Mouse (Mus musculus): ENCODE measurements at regions not wholly inside any gene's neighbourhood (a gene's known extent, or its start where the extent isn't known, plus 50 kb on each side); places are given as distances from the start of the nearest gene placed in this dataset.
A peak's percentile ranks its signal among the peaks of the same experiment; 100 is the strongest.

- no peak for DNase-seq (ENCODE audit: low read depth in 1 of 2, low spot score in 2 of 2)
- Histone ChIP-seq H3K4me3 (ENCODE audit: extremely low read depth, insufficient read depth, insufficient read length) (no peak overlapping the region), H3K36me3 (ENCODE audit: control insufficient read depth, insufficient read depth, low read length) (no peaks in the 10 kb centered on the region), H3K4me1 (ENCODE audit: control insufficient read depth, insufficient read depth, insufficient read length) (no peaks in the 10 kb centered on the region), H3K27ac (ENCODE audit: insufficient read depth, low read length) (no peak overlapping the region), H3K27me3 (ENCODE audit: control insufficient read depth, insufficient read depth, low read length) (no peaks in the 10 kb centered on the region)
- TF ChIP-seq POLR2A (IDR thresholded peaks at IDR 0.05; ENCODE audit: low read depth, low read length): no peak
- 90% methylated on average over 5 of the region's 5 CpGs for WGBS
Observed at GRCm38 (mm10) chr8:37048912-37049692, 55.7 kb downstream of the AI429214 start.

GRCm38 (mm10) chr8:37049969-37050683, 56.7 kb downstream of the AI429214 start:
- no peaks in the 10 kb centered on the region for H3K27me3 ChIP-seq (ENCODE audit: control insufficient read depth, insufficient read depth, low read length)
- TF ChIP-seq CTCF (IDR thresholded peaks at IDR 0.05; ENCODE audit: extremely low read depth, insufficient read depth, insufficient read length, insufficient replicate concordance) (no peak), POLR2A (IDR thresholded peaks at IDR 0.05; ENCODE audit: low read depth, low read length) (no peak)
- no peak overlapping the region for H3K27ac ChIP-seq (ENCODE audit: insufficient read depth, low read length)
- H3K4me3 ChIP-seq (ENCODE audit: extremely low read depth, insufficient read depth, insufficient read length): no peak overlapping the region
- WGBS: 80% methylated on average over 6 of the region's 6 CpGs
- no peak for DNase-seq (ENCODE audit: low read depth in 1 of 2, low spot score in 2 of 2)
- H3K4me1 ChIP-seq (ENCODE audit: control insufficient read depth, insufficient read depth, insufficient read length): no peaks in the 10 kb centered on the region
- H3K36me3 ChIP-seq (ENCODE audit: control insufficient read depth, insufficient read depth, low read length): no peaks in the 10 kb centered on the region

- Histone ChIP-seq H3K4me1 (ENCODE audit: control insufficient read depth, insufficient read depth, insufficient read length) (no peaks in the 10 kb centered on the region), H3K4me3 (ENCODE audit: extremely low read depth, insufficient read depth, insufficient read length) (no peak overlapping the region), H3K27me3 (ENCODE audit: control insufficient read depth, insufficient read depth, low read length) (no peaks in the 10 kb centered on the region), H3K27ac (ENCODE audit: insufficient read depth, low read length) (no peak overlapping the region), H3K36me3 (ENCODE audit: control insufficient read depth, insufficient read depth, low read length) (no peaks in the 10 kb centered on the region)
- TF ChIP-seq CTCF (IDR thresholded peaks at IDR 0.05; ENCODE audit: extremely low read depth, insufficient read depth, insufficient read length, insufficient replicate concordance) (no peak), POLR2A (IDR thresholded peaks at IDR 0.05; ENCODE audit: low read depth, low read length) (no peak)
- no peak for DNase-seq (ENCODE audit: low read depth in 1 of 2, low spot score in 2 of 2)
- WGBS: 43% methylated on average over 1 of the region's 1 CpGs
Observed at GRCm38 (mm10) chr8:37050684-37051028, 57.3 kb downstream of the AI429214 start.

GRCm38 (mm10) chr8:37056376-37056775, 63.0 kb downstream of the AI429214 start:
- TF ChIP-seq CTCF (IDR thresholded peaks at IDR 0.05; ENCODE audit: extremely low read depth, insufficient read depth, insufficient read length, insufficient replicate concordance) (no peak), POLR2A (IDR thresholded peaks at IDR 0.05; ENCODE audit: low read depth, low read length) (no peak)
- DNase-seq (ENCODE audit: low read depth in 1 of 2, low spot score in 2 of 2): no peak
- 85% methylated on average over 3 of the region's 3 CpGs for WGBS

GRCm38 (mm10) chr8:37058390-37058789, 65.0 kb downstream of the AI429214 start:
- DNase-seq (ENCODE audit: low read depth in 1 of 2, low spot score in 2 of 2): no peak
- no peaks in the 10 kb centered on the region for H3K27me3 ChIP-seq (ENCODE audit: control insufficient read depth, insufficient read depth, low read length)
- no peaks in the 10 kb centered on the region for H3K36me3 ChIP-seq (ENCODE audit: control insufficient read depth, insufficient read depth, low read length)
- TF ChIP-seq CTCF (IDR thresholded peaks at IDR 0.05; ENCODE audit: extremely low read depth, insufficient read depth, insufficient read length, insufficient replicate concordance) (no peak), POLR2A (IDR thresholded peaks at IDR 0.05; ENCODE audit: low read depth, low read length) (no peak)
- H3K4me1 ChIP-seq (ENCODE audit: control insufficient read depth, insufficient read depth, insufficient read length): no peaks in the 10 kb centered on the region
- WGBS: 83% methylated on average over 6 of the region's 6 CpGs
- H3K27ac ChIP-seq (ENCODE audit: insufficient read depth, low read length): no peak overlapping the region
- no peak overlapping the region for H3K4me3 ChIP-seq (ENCODE audit: extremely low read depth, insufficient read depth, insufficient read length)

More at GRCm38 (mm10) chr8:37056376-37056775, 63.0 kb downstream of the AI429214 start:
- Histone ChIP-seq H3K27ac (ENCODE audit: insufficient read depth, low read length) (no peak overlapping the region), H3K27me3 (ENCODE audit: control insufficient read depth, insufficient read depth, low read length) (no peaks in the 10 kb centered on the region), H3K4me3 (ENCODE audit: extremely low read depth, insufficient read depth, insufficient read length) (no peak overlapping the region), H3K36me3 (ENCODE audit: control insufficient read depth, insufficient read depth, low read length) (no peaks in the 10 kb centered on the region), H3K4me1 (ENCODE audit: control insufficient read depth, insufficient read depth, insufficient read length) (no peaks in the 10 kb centered on the region)

- H3K36me3 ChIP-seq (ENCODE audit: control insufficient read depth, insufficient read depth, low read length): no peaks in the 10 kb centered on the region
- DNase-seq (ENCODE audit: low read depth in 1 of 2, low spot score in 2 of 2): peak in 1 of 2 experiments; percentile 11
- no peak overlapping the region for H3K4me3 ChIP-seq (ENCODE audit: extremely low read depth, insufficient read depth, insufficient read length)
- 39% methylated on average over 13 of the region's 13 CpGs for WGBS
- no peaks in the 10 kb centered on the region for H3K27me3 ChIP-seq (ENCODE audit: control insufficient read depth, insufficient read depth, low read length)
- no peak overlapping the region for H3K27ac ChIP-seq (ENCODE audit: insufficient read depth, low read length)
- no peak for TF ChIP-seq POLR2A (IDR thresholded peaks at IDR 0.05; ENCODE audit: low read depth, low read length)
- peak; percentile 27; the same call in 1 of the 2 replicates for TF ChIP-seq CTCF (IDR thresholded peaks at IDR 0.05; ENCODE audit: extremely low read depth, insufficient read depth, insufficient read length, insufficient replicate concordance)
- H3K4me1 ChIP-seq (ENCODE audit: control insufficient read depth, insufficient read depth, insufficient read length): no peaks in the 10 kb centered on the region
Observed at GRCm38 (mm10) chr8:37062012-37062944, 68.9 kb downstream of the AI429214 start.
